Mouse (Mus musculus): ENCODE results near the gene Aqp7. TPM values are rescaled to one million over a fixed set of nuclear protein-coding genes. Genes with fewer than 3 reads are reported as not detected.

Aqp7 gene
- polyA plus RNA-seq (2014; fragmentation: Nextera tagmentation; extraction: Ambion mirVana) = 0.86 and 1.2 TPM in 2 replicates

DNA sequence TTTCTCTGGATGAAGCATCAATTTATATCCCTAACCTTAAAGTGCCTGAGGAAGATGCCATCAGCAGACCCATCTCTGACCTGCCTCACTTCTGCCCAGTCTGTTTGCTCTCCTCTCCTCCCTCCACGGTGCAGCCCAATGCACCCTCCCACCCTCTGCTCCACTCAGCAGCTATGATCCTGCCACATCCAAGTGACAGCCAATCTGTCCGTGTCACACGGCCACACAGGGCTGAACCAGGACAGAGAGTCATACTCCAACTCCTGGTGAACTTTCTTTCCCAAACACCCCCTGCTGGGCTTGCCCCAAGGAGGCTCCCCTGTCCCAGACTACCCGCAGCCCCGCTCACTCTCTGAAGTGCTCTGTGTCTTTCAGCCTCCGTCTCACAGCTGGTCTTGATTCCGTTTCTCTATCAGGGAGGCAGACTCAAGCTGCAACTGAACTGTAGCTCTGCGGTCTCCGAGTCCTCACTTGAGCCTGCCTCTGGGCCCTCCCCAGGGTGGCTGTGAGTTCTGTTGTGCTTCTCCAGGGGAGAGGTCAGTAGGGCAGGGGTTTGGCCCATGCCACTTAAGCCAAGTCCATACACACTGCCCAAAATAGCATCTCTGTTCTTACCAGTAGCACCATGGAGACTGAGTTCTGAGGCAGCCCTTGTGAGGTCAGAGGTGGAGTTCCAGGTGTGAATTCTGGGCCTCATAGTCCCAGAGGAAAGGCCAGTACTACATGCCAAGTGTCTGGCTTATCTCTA is at the start of gene Aqp7:
Gene Aqp7 (minus strand): TSS at position 616 of the 748 bp plus-strand sequence.
- Histone ChIP-seq H3K4me2 (no peak within 1 kb of the TSS), H3K9me3 (ENCODE audit: control insufficient read depth, low read length) (no peaks in the 10 kb centered on the region), H3K4me1 (replicated peaks; ENCODE audit: control insufficient read depth, insufficient read depth, low read length) (no peaks in the 10 kb centered on the region; the same call in 1 of the 2 replicates), H3K27me3 (replicated peaks; ENCODE audit: control insufficient read depth, insufficient read depth, low read length) (no peaks in the 10 kb centered on the region), H3K36me3 (ENCODE audit: control insufficient read depth, insufficient read depth, low read length) (no peaks in the 10 kb centered on the region), H3K4me3 (ENCODE audit: low read depth, low read length) (no peak within 1 kb of the TSS), H3K9ac (ENCODE audit: low read depth, low read length) (0 out of 2 replicates have a peak within 1 kb of the TSS, but pooled peaks have one; percentile 25), H3K27ac (ENCODE audit: low read depth, low read length) (no peak within 1 kb of the TSS)
- no peak for ATAC-seq (replicated peaks; ENCODE audit: low FRiP score)
- no peak for DNase-seq (ENCODE audit: low spot score)
- 44% methylated on average over 9 of the region's 9 CpGs for WGBS

- 47% methylated on average over 13 of the region's 13 CpGs for WGBS
- H3K36me3 ChIP-seq (ENCODE audit: control insufficient read depth, insufficient read depth, low read length) = no peaks in the 10 kb centered on the region
- H3K9ac ChIP-seq (ENCODE audit: low read depth, low read length) = peak overlapping the region; percentile 66
- H3K27ac ChIP-seq (ENCODE audit: low read depth, low read length) = no peak overlapping the region
- peak overlapping the region; percentile 56 for H3K4me3 ChIP-seq (ENCODE audit: low read depth, low read length)
- ATAC-seq (replicated peaks; ENCODE audit: low FRiP score) = no peak
- peak overlapping the region; percentile 91 for H3K4me2 ChIP-seq
- H3K4me1 ChIP-seq (replicated peaks; ENCODE audit: control insufficient read depth, insufficient read depth, low read length) = peaks cover 33% of the 10 kb centered on the region
- DNase-seq (ENCODE audit: low spot score) = no peak
- peaks cover 36% of the 10 kb centered on the region for H3K27me3 ChIP-seq (replicated peaks; ENCODE audit: control insufficient read depth, insufficient read depth, low read length)
- no peaks in the 10 kb centered on the region for H3K9me3 ChIP-seq (ENCODE audit: control insufficient read depth, low read length)
Measured at GRCm38 (mm10) chr4:41097381-41097780, 49.4 kb upstream of the Aqp7 start.

DNA sequence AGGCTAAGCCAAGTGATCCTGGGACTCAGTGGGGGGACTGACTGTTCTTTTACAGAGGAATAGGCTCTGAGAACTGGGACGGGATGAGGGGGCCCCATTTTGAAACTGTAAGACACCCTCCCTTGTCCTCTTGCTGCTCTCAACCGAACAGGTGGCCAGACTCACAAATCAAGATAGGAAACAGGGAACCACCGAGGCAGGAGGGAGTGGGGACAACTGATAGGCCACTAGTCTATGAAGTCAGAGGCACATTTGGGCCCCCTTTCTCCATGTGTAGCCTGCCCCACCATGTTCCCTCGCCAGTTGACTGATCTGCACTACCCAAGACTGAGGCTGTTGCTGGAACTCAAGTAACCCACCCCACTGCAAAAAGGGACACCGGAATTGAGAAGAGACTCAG is 48.9 kb upstream of the Aqp7 start:
- H3K27ac ChIP-seq (ENCODE audit: low read depth, low read length) = no peak overlapping the region
- no peaks in the 10 kb centered on the region for H3K9me3 ChIP-seq (ENCODE audit: control insufficient read depth, low read length)
- WGBS = 37% methylated on average over 5 of the region's 5 CpGs
- ATAC-seq (replicated peaks; ENCODE audit: low FRiP score) (peak; percentile 78), DNase-seq (ENCODE audit: low spot score) (no peak)
- peak overlapping the region; percentile 66 for H3K9ac ChIP-seq (ENCODE audit: low read depth, low read length)
- H3K4me3 ChIP-seq (ENCODE audit: low read depth, low read length) = peak overlapping the region; percentile 56
- H3K4me1 ChIP-seq (replicated peaks; ENCODE audit: control insufficient read depth, insufficient read depth, low read length) = peaks cover 33% of the 10 kb centered on the region
- peaks cover 36% of the 10 kb centered on the region for H3K27me3 ChIP-seq (replicated peaks; ENCODE audit: control insufficient read depth, insufficient read depth, low read length)
- peak overlapping the region; percentile 91 for H3K4me2 ChIP-seq
- H3K36me3 ChIP-seq (ENCODE audit: control insufficient read depth, insufficient read depth, low read length) = no peaks in the 10 kb centered on the region

GRCm38 (mm10) chr4:41096169-41096568 is 48.2 kb upstream of the Aqp7 start:
- peaks cover 33% of the 10 kb centered on the region for H3K4me1 ChIP-seq (replicated peaks; ENCODE audit: control insufficient read depth, insufficient read depth, low read length)

DNA sequence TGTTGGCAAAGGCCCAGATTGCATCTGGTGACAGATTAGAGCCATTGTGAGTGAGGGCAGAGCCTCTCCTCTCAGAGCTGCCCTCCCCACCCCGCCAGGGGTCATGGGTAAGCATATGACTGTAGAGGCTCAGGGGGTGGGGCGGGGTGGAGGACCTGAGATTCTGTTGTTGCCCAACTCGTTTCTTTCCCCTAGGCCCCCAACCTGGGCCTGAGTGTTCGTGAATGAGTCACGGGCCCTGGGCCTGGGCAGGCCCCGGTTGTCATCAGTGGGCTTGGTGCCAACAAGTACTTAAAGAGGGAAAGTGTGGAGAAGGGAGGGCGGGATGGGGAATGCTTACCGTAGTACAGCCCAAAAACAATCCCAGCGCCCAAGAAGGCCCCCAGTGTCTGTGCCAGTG is 46.4 kb upstream of the Aqp7 start:
- ATAC-seq (replicated peaks; ENCODE audit: low FRiP score) (no peak), DNase-seq (ENCODE audit: low spot score) (no peak)
- no peaks in the 10 kb centered on the region for H3K36me3 ChIP-seq (ENCODE audit: control insufficient read depth, insufficient read depth, low read length)
- H3K9me3 ChIP-seq (ENCODE audit: control insufficient read depth, low read length) = no peaks in the 10 kb centered on the region
- no peak overlapping the region for H3K4me3 ChIP-seq (ENCODE audit: low read depth, low read length)
- H3K9ac ChIP-seq (ENCODE audit: low read depth, low read length) = no peak overlapping the region
- H3K4me1 ChIP-seq (replicated peaks; ENCODE audit: control insufficient read depth, insufficient read depth, low read length) = peaks cover 43% of the 10 kb centered on the region
- peaks cover 28% of the 10 kb centered on the region for H3K27me3 ChIP-seq (replicated peaks; ENCODE audit: control insufficient read depth, insufficient read depth, low read length)
- 80% methylated on average over 9 of the region's 9 CpGs for WGBS
- H3K27ac ChIP-seq (ENCODE audit: low read depth, low read length) = no peak overlapping the region
- H3K4me2 ChIP-seq = no peak overlapping the region

More at GRCm38 (mm10) chr4:41096169-41096568, 48.2 kb upstream of the Aqp7 start:
- Histone ChIP-seq H3K27me3 (replicated peaks; ENCODE audit: control insufficient read depth, insufficient read depth, low read length) (peaks cover 32% of the 10 kb centered on the region), H3K9me3 (ENCODE audit: control insufficient read depth, low read length) (no peaks in the 10 kb centered on the region), H3K9ac (ENCODE audit: low read depth, low read length) (peak overlapping the region; percentile 66), H3K27ac (ENCODE audit: low read depth, low read length) (peak overlapping the region; percentile 23; the same call in 1 of the 2 replicates), H3K4me2 (peak overlapping the region; percentile 91), H3K4me3 (ENCODE audit: low read depth, low read length) (peak overlapping the region; percentile 56), H3K36me3 (ENCODE audit: control insufficient read depth, insufficient read depth, low read length) (no peaks in the 10 kb centered on the region)
- DNase-seq (ENCODE audit: low spot score) = no peak
- 0 out of 2 replicates have a peak, but pooled peaks have one; percentile 11 for ATAC-seq (replicated peaks; ENCODE audit: low FRiP score)
- WGBS = 57% methylated on average over 8 of the region's 8 CpGs

- Histone ChIP-seq H3K4me2 (no peak overlapping the region), H3K4me3 (ENCODE audit: low read depth, low read length) (no peak overlapping the region), H3K27ac (ENCODE audit: low read depth, low read length) (no peak overlapping the region), H3K36me3 (ENCODE audit: control insufficient read depth, insufficient read depth, low read length) (no peaks in the 10 kb centered on the region), H3K9ac (ENCODE audit: low read depth, low read length) (no peak overlapping the region), H3K9me3 (ENCODE audit: control insufficient read depth, low read length) (no peaks in the 10 kb centered on the region), H3K27me3 (replicated peaks; ENCODE audit: control insufficient read depth, insufficient read depth, low read length) (peaks cover 16% of the 10 kb centered on the region), H3K4me1 (replicated peaks; ENCODE audit: control insufficient read depth, insufficient read depth, low read length) (peaks cover 48% of the 10 kb centered on the region)
- ATAC-seq (replicated peaks; ENCODE audit: low FRiP score) (no peak), DNase-seq (ENCODE audit: low spot score) (no peak)
- WGBS = 74% methylated on average over 1 of the region's 1 CpGs
Measured at GRCm38 (mm10) chr4:41092958-41093357, 45.0 kb upstream of the Aqp7 start.

DNA sequence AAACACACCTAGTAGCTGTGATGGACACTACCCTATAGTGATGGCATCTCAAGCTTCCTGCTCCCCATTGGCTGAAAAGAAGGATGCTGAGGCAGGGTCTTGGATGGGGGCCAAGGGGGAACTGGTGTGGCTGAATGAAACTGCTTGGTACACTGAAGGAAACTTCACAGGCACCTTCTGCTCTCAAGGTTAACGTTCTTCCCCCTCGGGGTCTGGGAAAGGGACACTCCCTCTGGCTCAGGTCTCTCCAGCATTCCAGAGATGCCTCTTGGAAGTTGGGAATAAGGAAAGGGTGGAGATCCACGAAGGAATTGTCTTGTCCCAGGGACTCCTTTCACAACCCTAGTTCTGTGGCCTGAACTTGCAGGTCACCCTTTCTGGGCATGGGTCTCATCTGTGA is 43.5 kb upstream of the Aqp7 start:
- Histone ChIP-seq H3K27ac (ENCODE audit: low read depth, low read length) (no peak overlapping the region), H3K4me3 (ENCODE audit: low read depth, low read length) (no peak overlapping the region), H3K4me1 (replicated peaks; ENCODE audit: control insufficient read depth, insufficient read depth, low read length) (peaks cover 39% of the 10 kb centered on the region)

GRCm38 (mm10) chr4:41089705-41090104 is 41.8 kb upstream of the Aqp7 start:
- peak overlapping the region; percentile 62; the same call in 1 of the 2 replicates for H3K27ac ChIP-seq (ENCODE audit: low read depth, low read length)
- H3K27me3 ChIP-seq (replicated peaks; ENCODE audit: control insufficient read depth, insufficient read depth, low read length) = no peaks in the 10 kb centered on the region
- H3K36me3 ChIP-seq (ENCODE audit: control insufficient read depth, insufficient read depth, low read length) = no peaks in the 10 kb centered on the region
- no peak overlapping the region for H3K9ac ChIP-seq (ENCODE audit: low read depth, low read length)
- H3K4me3 ChIP-seq (ENCODE audit: low read depth, low read length) = no peak overlapping the region
- H3K9me3 ChIP-seq (ENCODE audit: control insufficient read depth, low read length) = no peaks in the 10 kb centered on the region
- 60% methylated on average over 2 of the region's 2 CpGs for WGBS
- ATAC-seq (replicated peaks; ENCODE audit: low FRiP score) (peak; percentile 11; the same call in 1 of the 2 replicates), DNase-seq (ENCODE audit: low spot score) (no peak)
- peaks cover 33% of the 10 kb centered on the region for H3K4me1 ChIP-seq (replicated peaks; ENCODE audit: control insufficient read depth, insufficient read depth, low read length)
- peak overlapping the region; percentile 12; the same call in 1 of the 2 replicates for H3K4me2 ChIP-seq

More for the DNA sequence above, 43.5 kb upstream of the Aqp7 start:
- H3K9me3 ChIP-seq (ENCODE audit: control insufficient read depth, low read length) = no peaks in the 10 kb centered on the region
- no peaks in the 10 kb centered on the region for H3K36me3 ChIP-seq (ENCODE audit: control insufficient read depth, insufficient read depth, low read length)
- H3K27me3 ChIP-seq (replicated peaks; ENCODE audit: control insufficient read depth, insufficient read depth, low read length) = peaks cover 3% of the 10 kb centered on the region; the same call in 1 of the 2 replicates
- no peak for DNase-seq (ENCODE audit: low spot score)
- no peak for ATAC-seq (replicated peaks; ENCODE audit: low FRiP score)
- WGBS = 23% methylated on average over 3 of the region's 3 CpGs
- H3K4me2 ChIP-seq = no peak overlapping the region
- no peak overlapping the region for H3K9ac ChIP-seq (ENCODE audit: low read depth, low read length)

GRCm38 (mm10) chr4:41089189-41089588 is 41.2 kb upstream of the Aqp7 start:
- Histone ChIP-seq H3K27me3 (replicated peaks; ENCODE audit: control insufficient read depth, insufficient read depth, low read length) (no peaks in the 10 kb centered on the region), H3K4me1 (replicated peaks; ENCODE audit: control insufficient read depth, insufficient read depth, low read length) (peaks cover 33% of the 10 kb centered on the region), H3K27ac (ENCODE audit: low read depth, low read length) (no peak overlapping the region), H3K4me3 (ENCODE audit: low read depth, low read length) (no peak overlapping the region), H3K4me2 (no peak overlapping the region), H3K36me3 (ENCODE audit: control insufficient read depth, insufficient read depth, low read length) (no peaks in the 10 kb centered on the region), H3K9ac (ENCODE audit: low read depth, low read length) (no peak overlapping the region), H3K9me3 (ENCODE audit: control insufficient read depth, low read length) (no peaks in the 10 kb centered on the region)
- DNase-seq (ENCODE audit: low spot score) (no peak), ATAC-seq (replicated peaks; ENCODE audit: low FRiP score) (no peak)
- WGBS = 66% methylated on average over 4 of the region's 4 CpGs
